Mouse (Mus musculus): ENCODE measurements around the gene 4632433K11Rik.
"Not testable (repeated sequence)": the region's sequence is repeated elsewhere in the genome, so short reads cannot be mapped to it uniquely, and the experiment has no call there.

The 4632433K11Rik gene

DNA sequence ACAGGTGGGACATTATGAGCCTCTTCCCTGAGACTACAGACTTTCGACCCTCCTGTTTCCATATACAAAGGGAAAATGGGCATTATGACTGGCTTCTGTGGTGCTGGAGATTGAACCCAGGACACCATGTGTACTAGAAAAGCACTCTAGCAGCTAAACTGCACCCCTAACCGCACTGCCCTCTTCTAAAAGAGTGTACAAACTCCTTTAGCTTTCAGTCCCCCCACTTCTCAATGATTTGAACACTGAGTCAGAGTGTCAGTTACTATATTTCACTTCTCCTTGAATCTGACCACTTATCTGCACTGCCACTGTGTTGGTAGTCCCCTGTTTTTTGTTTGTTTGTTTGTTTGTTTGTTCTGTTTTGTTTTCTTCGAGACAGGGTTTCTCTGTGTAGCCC is at the start of gene 4632433K11Rik:
TSS of gene 4632433K11Rik (plus strand) at position 301 of the 400 bp plus-strand sequence.
- no peak for DNase-seq

DNA sequence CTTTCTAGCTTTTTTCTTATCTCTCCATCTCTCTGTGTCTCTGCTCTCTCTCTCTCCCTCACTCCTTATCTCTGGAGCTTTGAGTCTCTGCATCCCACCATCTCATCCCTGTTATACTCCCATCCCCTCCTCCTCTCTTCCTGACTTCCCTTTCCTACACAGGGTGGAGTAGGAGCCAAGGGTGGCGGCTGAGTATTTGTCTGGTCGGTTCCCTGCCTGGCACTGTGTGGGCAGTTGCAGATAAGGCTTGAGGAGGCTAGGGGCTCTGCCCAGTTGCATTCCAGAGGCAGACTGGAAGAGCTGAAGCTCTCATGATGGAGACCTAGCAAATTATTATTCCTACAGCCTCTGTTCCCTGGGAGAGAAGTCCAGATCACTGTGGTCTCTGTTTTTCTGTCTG is 45.7 kb upstream of the 4632433K11Rik start:
- no peak for DNase-seq

DNA sequence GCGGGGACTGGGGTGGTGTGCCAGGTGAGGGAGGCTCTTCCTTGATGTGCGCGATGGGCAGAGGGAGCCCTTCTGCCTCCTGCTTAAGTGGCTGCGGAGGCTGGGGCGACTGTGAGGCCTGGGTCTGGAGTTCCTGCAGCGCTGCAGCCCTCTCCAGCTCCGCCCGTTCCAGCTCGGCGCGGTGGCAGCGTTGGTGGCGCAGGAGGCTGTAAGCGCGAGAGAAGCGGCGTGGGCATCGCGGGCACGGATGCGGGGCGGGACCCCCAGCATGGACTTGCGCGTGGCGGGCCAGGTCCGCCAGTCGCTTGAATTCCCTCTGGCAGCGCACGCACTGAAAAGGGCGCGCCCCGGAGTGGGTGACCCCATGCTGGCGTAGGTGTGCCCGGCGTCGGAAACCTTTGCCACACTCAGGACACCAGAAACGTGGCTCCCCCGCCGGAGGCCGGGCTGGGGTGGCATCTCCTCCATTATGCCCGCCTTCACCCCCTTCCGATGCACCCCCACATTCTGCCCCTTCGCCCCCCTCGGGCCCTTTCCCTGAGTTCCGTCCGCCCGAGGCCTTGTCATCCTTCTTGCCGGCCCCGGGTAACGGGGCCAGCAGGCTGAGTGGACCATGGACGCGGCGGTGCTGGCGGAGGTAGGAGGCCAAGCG is 40.4 kb upstream of the 4632433K11Rik start:
- DNase-seq, result no peak

DNA sequence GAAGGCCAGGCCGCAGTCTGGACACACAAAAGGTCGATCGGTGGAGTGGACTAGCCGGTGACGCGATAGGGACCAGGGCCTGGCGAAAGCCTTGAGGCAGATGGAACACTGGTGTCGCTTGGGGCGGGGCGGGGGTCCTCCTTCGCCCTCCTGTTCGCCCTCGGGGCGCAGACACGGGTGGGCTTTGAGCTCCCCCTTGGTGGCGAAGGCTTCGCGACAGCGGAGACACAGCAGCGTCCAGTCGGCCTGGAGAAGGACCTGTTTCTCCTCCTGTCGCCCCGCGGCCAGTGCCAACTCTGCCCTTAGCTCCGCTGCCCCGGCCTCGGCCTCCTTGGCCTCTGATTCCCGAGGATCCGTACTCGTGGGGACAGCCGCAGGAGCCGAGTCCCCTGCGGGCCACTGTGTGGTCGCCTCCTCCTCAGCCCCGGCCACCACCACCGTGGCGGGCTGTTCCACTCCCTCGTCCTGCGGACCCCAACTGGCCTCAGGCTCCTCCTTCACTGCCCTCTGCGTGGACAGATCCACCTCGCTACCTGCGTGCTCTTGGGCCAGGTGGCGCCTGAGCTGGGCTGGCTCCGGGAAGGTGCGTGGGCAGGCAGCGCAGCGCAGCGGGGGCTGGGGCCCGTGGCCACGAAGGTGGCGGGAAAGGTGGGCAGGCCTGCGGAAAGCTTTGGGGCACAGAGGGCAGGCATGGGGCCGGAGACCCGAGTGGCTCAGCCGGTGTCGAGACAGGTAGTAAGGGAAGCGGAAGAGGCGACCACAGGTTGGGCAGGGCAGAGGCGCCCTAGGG is 39.7 kb upstream of the 4632433K11Rik start:
- DNase-seq, result no peak

DNA sequence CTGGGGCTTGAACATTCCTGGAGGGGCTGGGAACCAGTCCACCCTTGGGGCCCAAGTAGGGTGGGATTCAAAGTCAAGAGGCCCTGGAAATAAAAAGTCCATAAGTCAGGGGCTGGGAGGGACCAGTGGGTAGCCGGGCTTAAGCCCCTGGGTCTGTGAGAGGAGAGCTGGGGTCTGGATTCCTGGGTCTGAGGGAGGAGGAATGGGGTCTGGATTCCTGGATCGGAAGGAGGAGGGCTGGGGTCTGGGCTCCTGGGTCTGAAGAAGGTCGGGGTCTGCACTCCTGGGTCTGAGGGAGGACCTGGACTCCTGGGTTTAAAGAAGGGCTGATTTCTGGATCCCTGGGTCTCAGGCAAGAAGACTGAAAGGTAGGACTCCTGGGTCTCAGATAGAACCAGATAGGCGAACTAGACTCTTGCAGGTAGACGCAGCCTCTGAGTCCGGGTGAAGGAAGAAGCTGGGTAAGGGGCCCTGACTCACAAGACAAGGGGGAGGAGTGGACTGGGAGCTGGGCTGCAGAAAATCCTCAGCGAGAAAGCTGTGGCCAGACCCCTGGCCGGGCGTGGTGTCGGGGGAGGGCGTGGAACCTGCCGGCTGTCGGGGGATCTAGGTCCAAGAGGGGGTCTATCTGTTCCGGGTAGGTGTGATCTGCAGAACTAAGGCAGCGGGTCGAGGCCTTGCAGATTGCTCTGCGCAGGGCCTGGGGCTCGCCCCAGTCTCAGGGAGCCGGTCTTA is 38.5 kb upstream of the 4632433K11Rik start:
- DNase-seq, result no peak

DNA sequence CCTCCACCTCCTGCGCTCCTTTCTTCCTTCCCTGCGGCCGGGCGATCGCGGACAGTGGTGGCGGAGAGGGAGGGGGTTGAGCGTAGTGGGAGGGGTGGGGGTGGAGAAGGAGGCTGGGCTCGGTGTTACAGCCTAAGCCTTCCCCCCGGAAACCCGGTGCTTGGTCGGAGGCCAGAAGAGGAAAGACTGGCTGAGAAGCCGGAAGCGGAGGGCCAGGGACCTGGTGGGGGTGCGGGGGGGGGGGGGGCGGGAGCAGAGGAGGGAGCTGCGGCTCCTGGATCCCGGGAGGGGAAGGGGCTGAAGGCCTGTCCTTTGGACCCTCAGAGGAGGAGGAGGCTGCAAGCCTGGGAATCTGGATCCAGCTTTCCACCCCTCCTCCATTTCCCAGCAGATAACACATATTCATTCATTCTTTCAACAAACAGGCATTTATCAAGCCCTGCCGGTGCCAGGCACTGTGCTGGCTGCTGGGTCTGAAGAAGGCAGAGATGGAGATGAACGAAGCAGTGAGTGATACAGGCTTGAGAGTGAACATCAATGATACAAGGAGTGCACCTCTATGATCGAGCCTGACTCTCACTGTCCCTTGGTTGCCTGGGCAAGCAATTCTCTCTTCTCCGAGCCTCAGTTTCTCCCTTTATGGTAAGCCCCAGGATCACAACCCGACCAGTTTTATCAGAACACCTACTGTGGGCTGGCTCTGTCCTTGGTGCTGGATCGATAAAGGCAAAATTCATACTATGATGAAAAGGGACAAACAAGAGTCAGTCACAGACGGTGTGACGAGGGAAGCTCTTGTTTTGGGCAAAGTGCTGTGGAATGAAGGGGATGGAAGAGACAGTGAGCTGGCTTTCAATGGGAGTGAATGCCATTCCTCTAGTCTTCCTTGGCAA is 37.7 kb upstream of the 4632433K11Rik start, which contains the start of gene Zfp579:
TSS of gene Zfp579 (minus strand) at position 156 of the 893 bp plus-strand sequence.
- peak; percentile 89 for DNase-seq

DNA sequence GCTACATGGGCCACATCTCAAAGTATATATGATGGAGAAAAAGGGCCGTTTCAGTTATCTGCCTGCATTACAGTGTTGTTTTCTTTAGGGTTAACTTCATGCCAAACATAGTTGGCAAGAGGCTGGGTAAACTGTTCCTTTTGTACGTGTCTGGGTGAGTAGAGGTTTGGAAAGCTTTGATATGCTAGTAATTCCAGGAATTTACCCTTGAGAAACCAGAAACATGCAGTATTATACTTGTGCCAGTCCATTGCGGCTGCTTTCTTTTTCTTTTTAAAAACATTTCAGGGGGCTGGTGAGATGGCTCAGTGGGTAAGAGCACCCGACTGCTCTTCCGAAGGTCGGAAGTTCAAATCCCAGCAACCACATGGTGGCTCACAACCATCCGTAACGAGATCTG is 37.0 kb upstream of the 4632433K11Rik start:
- DNase-seq, result no peak

DNA sequence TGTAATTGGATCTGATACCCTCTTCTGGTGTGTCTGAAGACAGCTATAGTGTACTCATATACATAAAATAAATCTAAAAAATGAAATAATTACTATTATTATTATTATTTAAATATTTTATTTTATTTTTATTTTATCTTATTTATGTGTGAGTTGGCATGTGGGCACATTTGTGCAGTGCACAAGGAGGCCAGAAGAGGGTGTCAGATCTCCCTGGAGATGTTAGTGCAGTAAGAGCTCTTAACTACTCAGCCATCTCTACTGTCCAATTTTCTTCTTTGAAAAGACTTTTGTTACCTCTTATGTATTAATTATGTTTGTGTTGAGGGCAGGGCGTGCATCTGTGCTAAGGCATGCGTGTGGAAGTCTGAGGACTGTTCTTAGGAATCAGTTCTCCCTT is 34.0 kb upstream of the 4632433K11Rik start:
- DNase-seq, result peak; percentile 37

DNA sequence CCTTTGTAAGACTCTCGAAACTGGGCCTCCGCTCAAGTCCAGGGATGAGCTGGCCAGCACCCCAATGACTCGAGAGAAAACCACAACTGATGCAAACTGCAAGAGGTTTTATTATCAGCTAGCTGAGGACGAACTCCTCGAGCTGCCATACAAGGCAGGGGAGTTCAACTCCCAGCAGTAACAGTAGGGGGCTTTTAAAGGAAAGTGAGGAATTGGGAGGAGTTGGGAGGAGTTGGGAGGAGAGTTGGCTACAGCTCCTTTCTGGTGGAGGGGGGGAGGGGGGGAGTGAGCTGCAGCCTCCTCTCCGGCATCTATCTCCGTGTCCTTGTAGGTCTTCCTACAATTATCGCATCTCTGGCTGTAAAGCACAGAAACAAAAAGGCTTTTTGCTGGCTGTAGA is 31.0 kb upstream of the 4632433K11Rik start:
- not testable (repeated sequence) for DNase-seq

DNA sequence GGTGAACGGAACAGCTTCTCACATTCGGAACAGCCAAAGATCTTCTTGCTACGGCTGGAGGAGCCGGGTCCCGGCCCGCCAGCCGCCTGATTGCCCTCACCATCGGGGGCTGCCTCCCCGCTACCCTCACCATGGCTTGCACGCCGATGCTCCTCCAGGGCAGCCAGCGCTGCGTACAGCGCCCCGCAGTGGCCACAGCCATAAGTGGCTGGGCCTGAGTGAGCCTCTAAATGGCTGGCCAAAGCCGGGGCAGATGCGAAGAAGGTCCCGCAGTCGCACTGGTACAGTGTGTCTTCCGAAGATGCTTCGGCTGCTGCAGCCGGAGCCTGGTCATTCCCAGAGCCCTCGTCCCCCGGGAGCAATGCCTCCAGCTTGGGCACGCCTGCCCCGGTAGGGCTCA is 25.7 kb upstream of the 4632433K11Rik start:
- DNase-seq, result no peak

DNA sequence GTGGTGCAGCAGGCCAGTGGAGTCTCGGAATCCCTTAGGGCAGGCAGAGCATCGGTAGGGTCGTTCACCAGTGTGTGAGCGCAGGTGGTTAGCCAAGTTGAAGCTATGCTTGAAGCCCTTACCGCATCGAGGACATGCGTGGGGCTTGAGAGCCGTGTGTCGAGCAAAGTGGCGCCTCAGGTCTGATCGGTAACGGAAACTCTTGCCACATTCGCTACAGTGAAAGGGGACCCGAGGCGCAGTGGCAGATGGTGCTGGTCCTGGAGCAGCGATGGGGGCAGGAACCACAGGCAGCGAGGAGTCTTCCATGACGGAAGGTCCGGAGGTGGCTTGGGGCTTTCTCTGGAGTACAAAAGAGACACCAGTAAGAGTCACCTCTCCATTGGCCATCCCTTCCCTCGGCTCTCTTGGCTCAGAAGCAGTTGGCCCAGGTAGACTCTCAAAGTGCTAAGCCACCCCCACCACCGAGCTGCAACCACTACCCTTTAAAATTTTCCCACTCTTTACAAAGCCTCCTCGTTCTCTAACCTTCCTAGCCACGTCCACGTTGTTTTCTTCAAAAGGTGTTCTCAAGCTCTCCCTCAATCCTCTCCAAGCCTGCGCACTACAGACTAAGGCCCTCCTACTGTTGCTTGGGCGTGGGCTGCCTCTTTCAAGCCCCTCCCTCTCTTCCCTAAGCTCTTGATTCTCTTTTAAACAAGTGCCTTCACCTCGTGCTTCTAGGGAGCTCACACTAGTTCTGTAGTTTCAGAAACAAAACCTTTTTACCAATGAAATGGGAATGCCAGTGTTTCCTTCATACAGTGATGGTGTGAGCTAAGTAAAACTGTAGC is 21.0 kb upstream of the 4632433K11Rik start:
- DNase-seq, result no peak

DNA sequence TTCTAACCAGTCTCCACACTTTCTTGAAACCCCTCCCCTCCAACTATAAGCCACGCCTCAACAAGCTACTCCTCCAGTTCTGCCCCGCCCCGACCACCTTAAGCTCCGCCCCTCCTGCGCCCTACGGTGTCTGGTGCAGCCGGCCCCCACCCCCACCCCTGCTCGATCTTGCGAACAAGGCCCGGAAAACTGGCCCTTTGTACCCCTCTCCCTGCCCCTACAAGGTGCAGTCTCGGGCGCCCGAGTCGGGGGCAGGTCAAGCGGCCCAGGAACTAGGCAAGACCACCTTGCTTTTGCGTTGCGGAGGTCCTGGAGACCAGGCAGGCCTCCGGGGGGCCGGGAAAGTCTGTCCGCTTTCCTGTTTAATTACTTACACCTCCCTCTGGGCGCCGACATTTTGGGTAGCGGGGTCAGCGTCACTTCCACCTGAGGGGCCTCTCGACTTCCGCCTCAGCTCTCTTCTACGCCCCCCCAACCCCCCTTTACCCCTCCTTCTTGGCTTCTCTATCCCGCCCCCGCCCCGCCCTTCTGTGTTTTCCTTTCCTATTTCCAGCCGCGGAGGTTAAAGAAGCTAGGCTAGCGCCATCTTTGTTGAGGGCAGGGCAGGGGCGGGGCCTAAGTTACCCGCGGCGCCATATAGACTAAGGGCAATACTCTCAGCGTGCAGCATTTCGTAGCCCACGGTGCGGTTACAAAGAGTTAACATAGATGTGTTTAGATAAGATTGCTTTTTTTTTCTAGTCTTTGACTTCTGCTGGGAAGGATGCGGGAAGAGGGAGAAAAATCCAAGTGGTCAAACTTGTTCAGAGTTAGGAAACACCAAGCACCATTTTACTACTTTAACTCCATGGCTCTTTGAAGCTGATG is 19.4 kb upstream of the 4632433K11Rik start, which contains the start of the genes Zfp524 and Fiz1:
TSS of gene Zfp524 (plus strand) at position 165 of the 867 bp plus-strand sequence.
TSS of gene Fiz1 (minus strand) at position 447 of the 867 bp plus-strand sequence.
- DNase-seq, result peak; percentile 99

DNA sequence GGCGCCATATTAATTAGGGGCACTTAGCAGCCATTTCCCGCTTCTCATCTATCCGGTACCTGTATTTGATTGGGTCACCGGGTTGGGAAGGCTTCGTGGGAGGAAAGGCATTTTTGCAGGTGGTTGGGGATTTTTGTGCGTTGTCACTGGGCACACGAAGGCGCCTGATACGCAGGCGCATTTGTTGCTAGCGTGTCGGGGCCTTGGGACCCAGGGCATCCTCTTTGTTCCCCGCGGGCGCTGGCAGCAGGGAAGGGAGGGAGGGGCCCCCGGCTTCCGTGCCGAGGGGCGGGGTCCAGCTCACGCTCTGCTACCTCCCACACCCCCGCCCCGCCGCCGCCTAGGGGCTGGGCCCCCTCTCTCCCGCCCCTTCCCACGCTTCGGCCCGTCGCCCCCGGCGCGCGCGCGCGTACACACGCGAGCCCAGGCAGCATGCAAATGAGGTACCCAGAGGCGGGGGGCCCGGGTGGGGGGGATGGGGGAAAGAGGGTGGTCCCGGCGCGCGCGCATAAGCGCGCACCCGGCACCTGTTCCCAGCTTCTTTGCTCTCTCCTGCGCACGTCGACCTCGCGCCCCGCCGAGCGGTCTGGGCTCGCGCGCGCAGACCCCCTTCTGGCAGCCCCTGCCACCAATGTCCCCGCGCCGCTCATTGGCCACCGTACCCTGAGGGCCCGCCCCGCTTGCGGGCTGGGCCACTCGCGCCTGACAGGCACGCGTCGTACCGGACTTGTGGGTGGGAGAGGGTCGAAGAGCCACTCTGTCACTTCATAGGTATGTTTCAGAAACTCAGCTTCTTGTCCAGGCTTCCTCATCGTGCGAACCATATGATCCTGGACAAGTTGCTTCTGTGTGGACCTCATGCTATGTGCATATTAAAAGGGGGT is 18.6 kb upstream of the 4632433K11Rik start, which contains the start of gene Gm44973:
TSS of gene Gm44973 (plus strand) at position 379 of the 884 bp plus-strand sequence.
- peak; percentile 95 for DNase-seq

DNA sequence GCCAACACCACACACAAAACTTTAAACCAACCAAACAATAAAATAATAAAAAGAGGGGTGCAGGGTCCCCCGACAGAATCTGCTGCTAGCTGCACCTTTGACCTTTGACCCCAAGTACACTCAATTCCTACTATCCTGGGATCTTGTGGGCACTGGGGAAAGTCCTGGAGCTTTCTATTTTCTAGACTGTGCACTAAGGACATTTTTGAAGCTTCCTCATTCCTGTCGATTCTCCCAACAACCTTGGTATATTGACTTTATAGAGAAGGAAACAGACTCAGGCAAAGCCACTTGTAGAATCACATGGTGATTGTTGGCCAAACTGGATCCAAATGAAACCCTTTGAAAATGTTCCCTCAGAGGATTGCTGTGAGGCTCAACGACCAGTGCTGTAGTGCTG is 17.9 kb upstream of the 4632433K11Rik start:
- DNase-seq, result no peak

DNA sequence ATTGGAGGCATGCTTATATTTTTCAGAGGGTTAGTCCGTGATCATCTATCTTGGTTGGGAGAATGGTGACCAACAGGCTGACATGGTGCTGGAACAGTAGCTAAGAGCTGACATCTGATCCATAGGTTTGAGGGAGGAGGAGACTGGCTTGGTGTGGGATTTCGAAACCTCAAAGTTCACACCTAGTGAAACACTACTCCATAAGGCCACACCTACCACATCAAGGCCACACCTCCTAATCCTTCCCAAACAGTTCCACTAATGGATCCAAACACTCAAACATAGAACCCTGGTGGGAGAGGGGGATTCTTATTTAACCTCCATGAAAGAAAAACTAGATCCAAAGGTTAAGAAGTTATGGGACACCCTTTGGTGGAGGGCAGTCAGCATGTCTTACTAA is 17.0 kb upstream of the 4632433K11Rik start:
- no peak for DNase-seq

DNA sequence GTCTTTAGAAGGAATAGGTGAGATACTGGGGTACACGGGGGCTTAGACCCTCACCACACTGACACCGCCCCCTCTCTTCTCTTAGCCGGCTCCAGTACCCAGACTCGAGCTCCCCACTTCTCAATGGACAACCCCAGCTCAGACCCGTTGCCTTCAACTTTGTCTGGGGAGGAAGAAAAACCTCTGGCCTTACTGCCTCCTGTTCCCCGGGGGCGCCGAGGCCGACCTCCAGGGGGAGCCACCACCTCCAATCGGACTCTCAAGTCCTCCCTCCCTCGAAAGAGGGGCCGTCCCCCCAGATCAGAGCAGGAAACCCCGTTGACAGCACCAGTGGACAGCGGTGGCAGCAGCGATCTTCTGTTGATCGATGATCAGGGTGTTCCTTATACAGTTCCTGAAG is 16.6 kb upstream of the 4632433K11Rik start:
- DNase-seq, result no peak

DNA sequence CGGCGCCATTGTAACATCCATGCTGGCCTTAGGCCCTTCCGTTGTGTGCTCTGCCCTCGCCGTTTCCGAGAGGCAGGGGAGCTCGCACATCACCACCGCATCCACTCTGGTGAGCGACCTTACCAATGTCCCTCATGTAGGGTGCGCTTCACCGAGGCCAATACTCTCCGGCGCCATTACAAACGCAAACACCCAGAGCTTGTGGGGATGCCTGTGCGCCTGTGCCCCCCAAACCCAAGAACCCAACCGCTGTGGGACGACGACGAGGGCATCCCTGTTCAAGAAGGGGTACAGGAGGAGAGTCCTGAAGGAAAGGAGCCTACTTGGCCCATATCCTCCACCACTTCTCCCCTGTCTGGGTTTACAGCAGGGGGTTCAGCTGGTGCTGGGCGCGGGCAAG is 16.0 kb upstream of the 4632433K11Rik start:
- DNase-seq, result no peak

DNA sequence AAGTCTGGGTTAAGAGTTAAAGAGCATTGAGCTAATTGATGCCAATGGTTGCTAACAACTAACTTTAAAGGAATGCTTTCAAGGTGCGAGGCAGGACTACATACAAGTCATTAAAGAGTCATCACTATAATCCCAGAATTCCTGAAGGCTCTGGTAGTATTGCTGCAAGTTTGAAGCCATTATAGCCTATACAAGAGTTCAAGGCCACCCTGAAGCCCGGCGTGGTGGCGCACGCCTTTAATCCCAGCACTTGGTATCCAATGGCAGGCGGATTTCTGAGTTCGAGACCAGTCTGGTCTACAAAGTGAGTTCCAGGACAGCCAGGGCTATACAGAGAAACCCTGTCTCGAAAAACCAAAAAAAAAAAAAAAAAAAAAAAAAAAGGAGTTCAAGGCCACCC is 14.3 kb upstream of the 4632433K11Rik start:
- not testable (repeated sequence) for DNase-seq

DNA sequence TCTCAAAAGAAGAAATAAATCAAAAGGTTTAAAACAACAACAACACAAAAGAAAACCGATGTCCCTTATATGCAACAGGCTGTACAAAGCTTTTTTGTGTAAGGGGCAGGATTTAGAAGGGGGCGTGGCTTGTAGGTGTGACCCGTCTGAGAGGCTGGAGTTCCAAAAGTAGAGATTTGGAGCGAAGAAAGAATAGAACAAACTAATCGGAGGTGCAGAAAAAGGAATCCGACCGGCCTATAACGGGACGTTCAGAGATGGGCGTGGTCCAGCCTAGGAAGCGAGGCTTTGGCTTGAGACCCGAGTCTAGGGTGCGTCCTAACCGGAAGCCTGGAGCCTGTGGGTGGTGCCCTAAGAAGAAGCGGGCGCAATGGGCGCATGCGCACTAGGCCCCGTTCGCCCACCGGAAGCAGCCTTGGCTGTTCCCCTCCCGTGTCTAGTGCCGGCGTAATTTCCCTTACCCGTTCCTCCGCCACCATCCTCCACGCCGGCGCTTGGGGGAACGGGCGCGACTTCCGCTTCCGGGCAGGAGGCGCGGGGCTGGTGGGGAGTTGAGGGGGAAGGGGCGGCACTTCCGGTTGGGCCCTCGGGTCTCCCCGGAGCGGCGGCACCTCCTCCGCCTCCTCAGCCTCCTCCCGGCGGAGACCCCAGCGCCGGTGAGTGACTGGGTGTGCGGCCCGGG is 13.8 kb upstream of the 4632433K11Rik start, which contains the start of the genes Zfp865 and Ccdc106:
TSS of gene Zfp865 (plus strand) at position 377 of the 682 bp plus-strand sequence.
TSS of gene Ccdc106 (plus strand) at position 554 of the 682 bp plus-strand sequence.
- peak; percentile 99 for DNase-seq

All from kidney, adult 18-20 months (tissue).